Mouse (Mus musculus): ENCODE data around the gene Btg2. TPM values are rescaled to one million over a fixed set of nuclear protein-coding genes. Genes with fewer than 3 reads are reported as not detected.

The Btg2 gene
- polyA plus RNA-seq, 1 experiment, result 30.1 TPM

DNA sequence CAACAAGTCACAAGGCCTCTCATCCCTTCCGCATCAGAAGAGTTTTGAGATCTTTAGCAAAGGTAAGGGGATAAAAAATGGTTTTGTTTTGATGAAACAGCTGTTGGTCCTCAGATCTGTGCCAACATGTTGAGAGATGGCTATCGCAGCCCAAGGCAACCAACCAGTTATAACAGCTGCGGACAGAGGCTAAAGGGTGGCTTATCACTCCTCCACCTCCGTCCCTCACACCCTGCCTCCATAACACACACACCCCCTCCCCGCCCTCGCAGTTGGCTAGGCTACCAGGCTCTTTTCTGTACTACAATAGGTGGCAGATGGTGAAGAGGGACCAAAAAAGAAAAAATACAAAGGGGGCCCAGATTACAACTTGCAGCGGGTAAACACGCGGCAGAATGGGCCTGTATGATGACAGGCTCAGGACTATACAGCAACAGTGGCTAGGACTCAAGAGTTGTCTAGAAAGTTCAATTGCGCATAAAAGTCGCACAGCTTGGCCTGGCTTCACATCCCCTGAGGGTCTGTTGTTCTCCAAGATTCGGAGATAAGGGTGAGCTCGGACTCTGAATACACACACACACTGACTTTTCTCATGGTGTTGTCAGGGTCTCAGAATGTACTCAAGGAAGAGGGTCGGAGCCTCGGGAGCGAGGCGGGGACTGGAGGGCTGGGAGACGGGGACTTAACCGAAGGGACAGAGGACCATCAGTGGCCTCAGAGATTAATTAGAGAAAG, 692 bp downstream of the Btg2 start:
- DNase-seq (ENCODE audit: low read depth), result no peak

DNA sequence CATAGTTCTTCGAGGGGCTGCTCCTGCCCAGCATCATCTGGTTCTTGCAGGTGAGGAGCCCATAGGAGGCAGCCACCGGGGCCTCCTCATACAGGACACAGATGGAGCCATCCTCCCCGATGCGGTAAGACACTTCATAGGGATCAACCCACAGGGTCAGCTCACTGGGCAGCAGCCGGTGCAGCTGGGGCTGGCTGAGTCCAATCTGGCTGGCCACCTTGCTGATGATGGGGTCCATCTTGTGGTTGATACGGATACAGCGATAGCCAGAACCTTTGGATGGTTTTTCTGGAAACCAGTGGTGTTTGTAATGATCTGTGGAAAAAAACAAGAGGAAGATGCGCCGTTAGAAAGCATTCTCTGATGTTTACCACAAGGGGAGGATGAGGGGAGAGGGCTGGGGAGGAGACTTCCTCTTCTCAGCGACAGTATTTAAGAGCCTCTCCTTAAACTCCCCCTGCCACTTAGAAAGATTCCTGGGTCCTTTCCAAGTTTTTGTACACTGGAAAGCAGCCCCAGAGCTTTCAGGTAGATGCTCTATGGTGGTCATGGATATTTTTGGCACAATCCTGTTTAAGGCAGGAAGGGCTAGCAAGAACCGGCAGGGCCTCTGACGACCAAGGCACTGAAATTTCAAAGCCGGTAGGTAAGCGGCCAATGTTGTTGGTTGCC, 1.4 kb downstream of the Btg2 start:
- no peak for DNase-seq (ENCODE audit: low read depth)

DNA sequence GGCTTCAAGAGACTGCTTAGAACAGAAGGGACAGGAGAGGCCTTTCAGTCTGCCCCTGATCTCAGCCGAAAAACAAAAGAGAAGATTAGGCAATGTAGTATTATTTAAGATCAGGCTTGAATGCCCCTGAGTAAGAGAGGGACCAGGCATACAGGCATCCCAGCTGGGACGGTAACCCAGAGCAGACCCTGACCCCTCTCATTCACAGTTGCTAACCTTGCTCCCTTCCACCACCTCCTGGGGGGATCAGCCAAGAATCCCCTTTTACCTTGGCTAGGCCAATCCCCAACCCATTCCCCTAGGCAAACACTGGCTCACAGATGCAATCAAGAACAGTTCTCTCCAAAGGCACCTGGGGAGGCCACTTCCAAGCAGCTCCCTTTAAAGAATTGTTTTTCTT, 2.1 kb downstream of the Btg2 start:
- DNase-seq (ENCODE audit: low read depth), result no peak

DNA sequence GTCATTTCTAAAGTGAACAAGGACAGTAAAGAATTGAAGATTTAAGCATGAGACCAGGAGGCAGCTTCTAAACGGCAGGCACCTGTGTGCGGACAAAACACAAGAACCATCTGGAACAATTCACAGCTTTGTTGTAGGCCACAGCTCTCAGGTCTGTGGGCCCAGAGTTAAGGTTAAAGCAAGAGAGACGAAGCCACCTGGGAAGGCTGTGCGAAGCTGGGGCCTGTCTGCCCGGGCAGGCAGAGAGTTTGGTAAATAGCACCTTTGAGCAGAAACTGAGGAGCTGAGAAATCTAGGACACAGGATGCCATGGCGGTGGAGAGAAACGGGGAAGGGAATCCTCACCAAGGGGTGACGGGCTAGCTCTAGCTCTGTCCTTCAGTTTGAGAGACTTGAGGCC, 3.4 kb downstream of the Btg2 start:
- no peak for DNase-seq (ENCODE audit: low read depth)

GRCm38 (mm10) chr1:134074606-134075005, 4.3 kb downstream of the Btg2 start:
- no peak for DNase-seq (ENCODE audit: low read depth)

DNA sequence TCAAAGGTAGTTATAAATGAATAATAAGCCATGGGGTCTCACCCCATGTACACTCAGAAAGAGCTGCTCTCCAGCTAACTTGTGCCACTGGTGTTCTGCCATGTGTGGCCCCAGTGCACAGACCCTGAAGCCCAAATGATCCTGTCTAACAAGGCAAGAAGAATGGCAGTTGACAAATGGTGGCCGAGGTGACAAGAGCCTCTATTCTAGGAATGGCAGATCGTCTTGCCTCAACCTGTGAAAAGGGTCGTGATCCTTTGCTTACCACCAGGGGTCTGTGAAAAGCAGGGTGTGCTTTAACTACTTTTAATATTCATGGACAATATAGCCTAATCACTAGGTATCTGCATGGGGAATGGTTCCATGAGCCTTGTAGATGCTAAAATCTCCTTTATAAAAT, 4.7 kb downstream of the Btg2 start:
- no peak for DNase-seq (ENCODE audit: low read depth)

GRCm38 (mm10) chr1:134073658-134074057, 5.3 kb downstream of the Btg2 start:
- DNase-seq (ENCODE audit: low read depth), result no peak

DNA sequence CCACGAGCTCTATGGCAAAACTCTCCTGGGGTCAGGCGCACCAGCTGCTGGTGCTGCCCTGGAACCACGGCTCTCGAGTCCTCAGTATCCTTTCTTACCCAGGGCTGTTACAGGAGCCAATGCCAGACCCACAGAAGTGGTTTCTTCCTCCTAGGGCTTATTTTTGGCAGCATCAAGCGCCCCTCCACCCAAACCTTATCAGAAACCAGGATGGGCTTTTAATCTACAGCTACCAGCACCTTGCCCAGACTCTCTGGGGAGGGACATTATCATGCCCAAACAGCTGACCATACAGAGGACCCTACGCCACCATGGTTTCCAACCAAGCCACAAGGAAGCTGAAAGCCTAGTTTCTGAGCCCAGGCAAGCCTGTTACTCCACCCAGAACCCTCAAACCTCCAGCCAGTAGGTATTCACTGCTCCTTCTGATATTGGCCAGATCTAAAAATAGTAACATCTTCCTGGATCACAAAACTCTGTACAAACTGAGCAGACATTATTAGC, 5.8 kb downstream of the Btg2 start:
- DNase-seq (ENCODE audit: low read depth), result no peak

GRCm38 (mm10) chr1:134071411-134072018, 7.4 kb downstream of the Btg2 start:
- DNase-seq (ENCODE audit: low read depth), result no peak

GRCm38 (mm10) chr1:134070099-134070669, 8.7 kb downstream of the Btg2 start:
- no peak for DNase-seq (ENCODE audit: low read depth)

DNA sequence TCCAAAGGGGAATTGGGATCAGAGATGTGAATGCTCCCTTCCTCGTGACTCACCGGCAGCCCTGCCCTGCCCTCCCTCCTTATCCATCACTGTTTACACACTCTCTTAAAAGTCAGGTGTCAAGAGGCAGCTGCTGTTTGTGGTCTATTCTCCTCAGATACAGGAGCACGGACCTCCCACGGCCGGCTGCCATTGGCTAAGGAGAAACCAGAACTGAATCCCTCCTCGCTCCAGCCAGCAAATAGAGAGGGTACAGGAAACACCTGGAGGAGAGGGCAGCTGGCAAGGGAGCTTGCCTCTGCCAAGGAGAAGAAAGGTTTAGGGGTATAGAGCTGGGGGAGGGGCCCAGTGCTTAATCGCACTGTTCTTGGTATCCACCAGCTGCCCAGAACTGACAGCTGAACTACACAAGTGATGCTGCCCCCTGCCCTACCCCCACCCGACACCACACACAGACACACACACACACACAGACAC, 11.7 kb downstream of the Btg2 start:
- DNase-seq (ENCODE audit: low read depth), result no peak

DNA sequence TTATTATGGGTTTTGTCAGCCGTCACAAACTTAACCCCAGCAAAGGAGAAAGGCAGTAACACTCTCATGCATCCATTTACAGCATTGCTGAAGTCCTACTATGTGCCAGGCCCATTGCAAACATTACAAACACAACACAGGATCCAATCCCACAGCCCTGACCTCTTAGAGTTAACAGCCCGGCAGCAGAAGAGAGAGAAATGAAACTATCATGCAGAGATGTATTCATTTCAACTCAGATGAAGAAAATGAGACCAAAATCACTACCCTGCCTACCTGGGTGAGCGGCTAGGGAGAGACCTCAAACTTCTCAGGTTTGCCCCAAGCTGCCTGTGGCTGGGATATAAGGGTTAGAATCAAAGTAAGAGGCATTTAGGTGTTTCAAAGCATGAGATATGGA, 12.4 kb downstream of the Btg2 start:
- DNase-seq (ENCODE audit: low read depth), result no peak

DNA sequence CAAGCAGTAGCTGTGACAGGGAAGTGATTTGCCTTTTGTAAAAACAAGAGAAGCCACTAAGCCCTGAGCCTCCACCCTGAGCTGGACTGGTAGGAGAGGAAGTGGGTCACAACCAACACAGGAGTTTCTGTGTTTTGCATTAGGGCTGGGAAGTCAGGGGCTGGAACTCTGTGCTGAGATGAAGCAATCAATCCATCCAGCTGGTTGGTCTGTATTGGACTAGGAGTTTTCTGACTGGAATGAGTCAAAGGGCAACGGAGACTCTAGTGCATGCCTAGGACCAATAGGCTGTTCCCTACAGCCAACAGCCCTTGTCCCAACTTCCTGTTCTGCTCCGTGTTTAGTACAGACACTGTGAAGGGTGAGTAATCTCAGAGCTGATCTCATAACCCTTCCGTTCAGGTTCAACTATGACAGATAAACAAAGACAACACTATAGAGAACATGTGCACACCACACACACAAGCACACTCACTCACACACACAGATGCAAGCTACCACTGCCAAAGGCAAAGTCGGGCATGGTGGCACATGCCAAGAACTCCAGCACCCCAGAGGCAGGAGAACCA, 13.6 kb downstream of the Btg2 start:
- DNase-seq (ENCODE audit: low read depth), result no peak

DNA sequence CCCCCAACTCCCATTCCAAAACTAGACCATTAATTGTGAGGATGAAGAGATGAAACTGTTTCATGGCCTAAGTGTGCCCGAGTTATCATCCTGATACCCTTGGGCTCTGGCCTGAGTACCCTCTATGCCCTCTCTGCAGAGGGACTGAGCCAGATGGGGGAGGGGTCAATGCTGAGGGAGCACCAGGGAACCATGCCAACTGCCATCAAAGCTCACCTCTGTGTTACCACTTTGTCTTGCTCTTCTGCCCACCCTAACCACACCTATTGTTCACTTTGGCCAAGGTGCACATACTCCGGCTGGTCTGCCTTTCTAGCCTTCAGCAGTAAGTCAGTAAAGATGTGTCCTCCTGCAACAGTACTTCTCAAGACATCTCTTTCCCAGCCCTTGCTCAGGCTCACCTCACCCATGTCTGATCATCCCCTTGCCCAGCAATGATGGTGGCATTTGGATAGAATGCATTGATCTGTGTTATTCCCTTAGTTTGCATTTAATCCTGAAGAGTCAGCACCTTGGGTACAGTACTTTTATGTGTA, 14.6 kb downstream of the Btg2 start:
- no peak for DNase-seq (ENCODE audit: low read depth)

DNA sequence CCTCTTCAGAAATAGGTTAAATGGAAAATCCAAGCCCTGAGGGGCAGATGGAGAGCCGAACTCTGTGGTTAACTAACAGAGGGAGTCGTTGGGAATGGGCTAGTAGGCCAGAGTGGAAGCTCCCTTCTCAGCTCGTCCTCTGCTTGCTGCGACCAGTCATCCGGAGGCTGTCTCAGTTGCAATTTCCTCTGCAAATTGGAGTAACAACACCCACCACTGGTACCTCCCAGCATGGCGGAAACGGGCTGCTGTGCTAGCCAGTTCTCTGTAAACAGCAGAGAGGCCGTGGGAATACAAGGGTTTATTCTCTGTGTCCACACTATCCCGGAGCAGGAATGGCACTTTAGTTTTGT, 15.2 kb downstream of the Btg2 start:
- DNase-seq (ENCODE audit: low read depth), result no peak

DNA sequence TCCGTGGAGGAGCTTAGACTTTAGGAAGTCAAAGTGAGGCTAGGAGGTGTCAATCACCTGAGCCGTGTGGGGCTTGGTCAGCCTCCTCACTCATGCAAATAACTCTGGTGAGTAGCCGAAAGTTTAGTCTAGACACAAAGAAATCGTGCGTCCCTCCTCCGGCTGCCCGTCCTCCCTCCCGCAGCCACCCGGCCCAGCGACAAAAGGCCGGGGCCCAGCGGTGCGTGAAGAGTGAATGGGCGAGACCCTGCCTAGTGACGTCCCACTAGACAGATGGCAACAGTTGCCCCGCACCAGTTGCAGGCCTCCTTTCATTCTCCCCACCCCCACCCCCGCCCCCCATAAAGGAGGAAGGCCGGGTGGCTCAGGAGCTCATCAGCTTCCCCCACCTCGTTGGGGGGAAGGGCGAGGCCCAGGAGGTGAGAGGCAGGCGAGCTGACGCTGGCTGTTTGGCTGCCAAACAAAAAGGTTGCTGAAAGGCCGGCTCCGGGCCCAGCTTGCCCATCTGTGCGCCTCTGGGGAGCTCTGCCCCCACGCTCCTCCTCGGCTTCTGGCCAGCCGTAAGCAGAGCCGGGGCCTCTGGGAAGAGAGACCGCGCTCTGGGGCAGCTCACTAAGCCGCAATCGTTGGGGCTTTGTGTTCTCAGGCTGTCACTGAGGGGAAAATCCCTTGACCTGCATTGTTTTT, 15.7 kb downstream of the Btg2 start:
- no peak for DNase-seq (ENCODE audit: low read depth)

- no peak for DNase-seq (ENCODE audit: low read depth)
These were observed 16.4 kb downstream of the Btg2 start for GRCm38 (mm10) chr1:134062411-134063085.

DNA sequence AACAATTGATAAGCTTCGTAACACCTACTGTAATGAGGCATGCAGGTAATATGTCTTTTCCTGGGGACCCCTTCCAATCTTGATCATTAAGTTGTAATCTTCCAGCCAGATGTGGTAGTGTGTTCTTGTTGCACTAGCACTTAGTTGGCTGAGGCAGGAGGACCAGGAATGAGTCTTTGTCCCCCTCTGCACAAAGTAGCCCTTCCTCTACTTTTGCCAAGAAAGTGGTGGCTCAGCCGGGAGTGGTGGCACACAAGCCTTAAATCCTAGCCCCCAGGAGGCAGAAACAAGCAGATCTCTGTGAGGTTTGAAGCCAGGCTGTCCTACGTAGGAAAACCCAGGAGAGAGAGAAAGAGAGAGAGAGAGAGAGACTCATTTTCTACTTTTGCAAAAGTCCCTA, 17.0 kb downstream of the Btg2 start:
- DNase-seq (ENCODE audit: low read depth), result no peak

DNA sequence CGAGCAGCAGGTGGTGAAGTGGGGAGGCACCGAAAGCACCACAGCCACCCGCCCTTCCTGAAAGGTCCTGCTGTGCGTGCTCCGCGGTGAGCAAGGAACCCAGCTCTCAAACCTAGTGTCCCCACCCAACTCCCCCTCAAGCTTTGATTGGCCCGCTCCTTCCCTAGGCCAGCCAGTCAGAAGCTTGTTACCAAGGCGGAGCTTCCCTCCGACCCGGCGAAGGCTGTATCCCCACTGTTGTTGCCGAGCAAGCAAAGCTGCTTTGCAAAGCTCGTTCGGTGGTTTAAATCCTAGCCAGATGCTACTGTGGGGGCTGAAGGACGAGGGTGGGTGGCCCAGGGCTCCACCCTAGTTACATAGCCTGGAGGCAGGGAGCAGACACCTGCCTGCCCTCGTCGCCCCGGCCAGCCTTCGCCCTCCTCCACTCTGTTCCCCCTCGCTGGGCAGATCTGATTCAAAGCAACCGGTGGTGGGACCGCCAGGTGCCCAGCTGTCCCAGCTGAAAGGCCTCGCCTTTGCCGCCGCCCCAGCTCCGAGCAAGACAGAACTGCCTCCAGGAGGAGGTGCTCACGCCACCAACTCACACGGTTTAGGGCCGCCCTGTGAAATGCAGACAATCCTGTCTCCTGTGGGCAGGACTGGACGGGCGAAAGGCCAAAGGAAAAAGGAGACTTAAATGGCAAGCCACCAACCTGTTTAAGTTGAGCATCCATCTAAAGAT, 17.9 kb downstream of the Btg2 start:
- DNase-seq (ENCODE audit: low read depth), result no peak

Data from gonadal fat pad, adult 2 months (tissue).